Mouse (Mus musculus) urinary bladder, adult 2 months (tissue): ENCODE measurements around the gene B4galt5. TPM values are rescaled to one million over a fixed set of nuclear protein-coding genes. Genes with fewer than 3 reads are reported as not detected.
A peak's percentile ranks its signal among the peaks of the same experiment; 100 is the strongest.

Source experiments
- DNase-seq: peaks from one replicate; pipeline ENCODE4 v3.0.0; 2022; ENCODE audit warnings: low spot score
- polyA plus RNA-seq: library from polyadenylated mRNA; depleted of rRNA; stranded (reverse); fragments of >200 nt; gene quantifications from 2 replicates; pipeline ENCODE4 v1.2.3, GENCODE M21; 2012

The B4galt5 gene
- polyA plus RNA-seq, 1 experiment = 12.6 TPM

GRCm38 (mm10) chr2:167358499-167358898 is 9.5 kb upstream of the B4galt5 start:
- DNase-seq = no peak

DNA sequence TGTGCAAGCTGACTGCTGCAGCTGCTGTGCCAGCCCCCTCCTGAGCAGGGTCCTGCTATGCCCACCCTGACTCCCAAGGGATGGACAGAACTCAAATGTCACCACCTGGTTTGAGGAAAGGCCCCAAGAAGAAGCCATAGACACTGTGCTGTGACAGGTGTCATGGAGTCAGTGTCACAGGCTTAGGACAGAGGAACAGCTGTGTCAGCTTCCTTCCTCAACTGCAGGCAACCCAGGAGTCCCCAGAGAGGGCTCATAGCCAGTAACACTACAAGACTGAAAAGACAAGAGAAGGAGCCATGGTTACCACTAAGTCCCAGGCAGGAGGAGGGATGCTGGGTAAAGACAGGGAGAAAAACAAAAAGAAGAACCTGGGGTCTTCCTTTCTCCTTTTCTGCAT is 7.9 kb upstream of the B4galt5 start:
- no peak for DNase-seq

DNA sequence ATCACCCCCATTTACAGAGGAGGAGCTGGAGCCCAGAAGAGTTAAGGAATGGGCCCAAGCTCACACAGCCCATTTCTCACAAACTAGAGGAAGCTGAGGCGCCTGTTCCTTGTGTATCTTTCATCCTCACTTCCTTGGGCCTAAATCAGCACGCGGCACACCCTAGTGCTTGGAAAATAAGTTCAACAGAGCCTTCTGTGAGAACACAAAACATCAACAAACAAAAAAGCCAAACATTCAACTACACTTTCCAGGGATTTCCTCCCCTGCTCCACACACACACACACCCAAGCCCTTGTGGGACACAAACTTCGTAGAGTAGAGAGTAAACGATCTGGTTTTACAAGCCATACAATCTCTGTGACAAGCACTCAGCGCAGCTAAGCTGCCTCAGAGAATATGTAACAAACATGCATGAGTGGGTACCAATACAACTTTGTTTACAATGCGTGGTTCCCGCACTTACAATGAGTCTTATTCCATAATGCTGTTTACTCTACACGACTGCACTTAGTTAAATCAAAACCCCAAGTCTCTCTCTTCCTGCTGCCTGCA is 5.7 kb upstream of the B4galt5 start:
- no peak for DNase-seq

DNA sequence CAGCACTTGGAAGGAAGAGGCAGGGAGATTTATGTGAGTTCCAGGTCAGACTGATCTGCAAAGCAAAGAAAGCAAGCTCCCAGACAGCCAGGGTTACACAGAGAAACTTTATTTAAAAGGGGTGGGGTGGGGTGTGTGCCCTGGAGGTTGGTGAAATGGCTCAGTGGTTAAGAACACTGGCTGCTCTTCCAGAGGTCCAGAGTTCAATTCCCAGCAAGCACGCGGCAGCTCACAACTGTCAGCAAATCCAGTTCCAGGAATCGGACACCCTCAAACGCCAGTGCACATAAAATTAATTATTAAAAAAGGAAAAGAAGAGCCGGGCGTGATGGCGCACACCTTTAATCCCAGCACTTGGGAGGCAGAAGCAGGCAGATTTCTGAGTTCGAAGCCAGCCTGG is 5.1 kb upstream of the B4galt5 start:
- DNase-seq = no peak

DNA sequence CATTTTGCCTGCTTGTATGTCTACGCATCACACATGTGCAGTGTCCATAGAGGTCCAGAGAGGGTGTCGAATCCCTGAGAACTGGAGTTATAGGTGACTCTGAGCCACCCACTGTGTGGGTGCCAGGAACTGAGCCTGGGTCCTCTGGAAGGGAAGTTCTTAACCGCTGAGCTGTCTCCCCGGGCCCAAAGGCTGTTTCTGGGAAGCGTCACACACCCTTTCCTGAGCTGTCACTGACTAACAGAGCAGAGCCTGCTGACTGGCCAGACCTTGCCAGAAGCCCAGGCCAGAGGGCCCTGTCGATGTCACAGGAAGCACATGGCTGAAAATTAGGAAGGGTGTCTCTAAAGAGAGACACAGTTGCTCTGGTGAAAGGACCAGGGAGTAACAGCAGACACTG is 3.5 kb upstream of the B4galt5 start:
- DNase-seq = no peak

DNA sequence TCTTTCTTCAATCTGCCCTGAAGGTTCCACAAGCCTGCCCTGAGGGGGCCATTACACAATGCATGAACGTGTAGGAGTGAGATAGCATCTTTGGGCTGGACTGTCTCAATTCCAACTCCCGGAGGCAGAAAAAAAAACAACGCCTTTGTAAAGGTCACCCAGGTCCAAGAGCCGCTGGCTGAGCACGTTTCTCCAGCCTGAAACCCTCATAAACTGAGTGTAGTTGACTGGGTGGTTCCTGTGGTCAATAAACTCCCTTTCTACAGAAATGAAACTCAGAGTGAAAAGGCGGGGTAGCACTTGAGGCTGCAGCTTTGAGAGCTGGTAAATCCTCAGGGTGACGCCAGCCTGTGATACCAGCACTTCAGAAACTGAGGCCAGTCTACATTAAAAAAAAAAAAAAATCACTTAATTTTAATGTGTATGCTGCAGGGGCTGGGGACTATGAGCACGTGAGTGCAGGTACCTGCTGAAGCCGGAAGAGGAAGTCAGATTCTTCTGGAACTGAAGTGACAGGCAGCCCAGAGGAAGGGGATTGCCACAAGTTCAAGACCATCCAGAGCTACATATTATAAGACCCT is 2.5 kb upstream of the B4galt5 start:
- no peak for DNase-seq

DNA sequence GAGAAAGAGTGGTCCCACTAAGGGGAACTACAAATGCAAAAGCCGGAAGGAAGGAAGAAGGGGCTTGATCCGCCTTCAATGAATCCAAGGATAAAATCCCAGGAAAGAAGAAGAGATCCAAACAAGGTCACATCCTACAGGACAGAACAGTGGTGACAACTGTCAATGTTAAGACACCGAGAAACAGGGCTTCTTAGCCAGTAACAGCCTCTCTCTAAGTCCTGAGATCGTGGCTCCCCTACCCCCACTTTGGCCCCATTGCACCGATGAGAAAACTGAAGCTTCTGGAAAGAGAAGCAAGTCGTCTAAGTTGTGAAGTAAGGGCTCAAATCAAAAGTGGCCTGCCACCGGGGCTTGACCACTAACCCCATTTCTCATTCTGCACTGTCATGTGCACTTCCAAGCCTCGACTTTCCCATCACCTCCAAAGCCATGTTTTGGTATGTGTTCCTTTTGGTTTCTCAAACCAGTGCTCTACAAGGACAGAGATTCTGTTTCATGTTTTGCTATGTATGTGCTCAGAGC is 1.2 kb upstream of the B4galt5 start:
- no peak for DNase-seq

DNA sequence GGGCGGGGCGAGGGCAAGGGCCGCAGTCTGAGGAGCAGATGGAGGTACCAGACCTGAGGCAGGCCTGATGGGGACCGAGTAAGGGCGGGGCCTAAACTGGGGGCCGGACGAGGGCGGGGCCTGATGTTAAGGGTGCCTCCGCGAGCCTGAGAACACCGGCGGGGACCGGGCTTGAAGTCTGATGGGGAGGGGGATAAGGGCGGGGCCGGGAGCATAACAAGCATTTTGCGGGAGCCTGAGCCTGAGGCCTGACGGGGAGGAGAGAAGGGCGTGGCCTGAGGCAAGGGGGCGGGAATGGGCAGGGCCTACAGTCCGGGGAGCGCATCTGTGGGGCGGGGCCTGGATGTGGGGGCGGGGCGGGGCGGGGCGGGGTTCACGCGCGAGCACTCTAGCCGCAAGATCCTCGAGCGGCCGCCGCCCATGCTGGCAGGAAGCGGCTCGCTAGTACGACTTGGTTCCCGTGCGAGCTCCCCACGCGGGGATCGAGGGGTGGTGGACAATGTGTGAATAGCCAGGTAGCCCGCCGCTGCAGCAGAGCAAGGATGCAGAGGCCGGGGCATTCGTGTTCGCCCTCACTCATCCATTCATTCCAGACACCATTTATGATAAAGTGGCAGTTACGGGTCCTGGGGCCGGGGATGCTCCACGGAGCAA is 427 bp upstream of the B4galt5 start:
- peak; percentile 68 for DNase-seq

DNA sequence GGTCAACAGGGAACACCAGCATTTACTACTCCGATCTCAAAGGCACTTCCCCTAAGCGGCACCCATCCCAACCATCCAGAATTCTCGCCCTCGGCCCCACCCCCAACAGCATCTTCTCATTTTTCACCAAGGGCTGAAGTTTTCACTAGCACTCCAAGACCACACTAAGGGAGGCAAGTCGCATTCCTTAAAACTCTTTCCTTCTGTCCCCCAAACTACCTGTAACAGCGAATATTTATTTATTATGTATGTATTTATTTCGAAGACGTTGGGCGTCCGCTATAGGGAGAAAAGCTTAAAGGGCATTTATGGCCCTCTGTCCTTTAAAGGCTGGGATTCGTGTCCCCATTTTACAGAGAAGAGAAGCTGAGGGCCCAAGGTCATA is 1.0 kb downstream of the B4galt5 start:
- no peak for DNase-seq

DNA sequence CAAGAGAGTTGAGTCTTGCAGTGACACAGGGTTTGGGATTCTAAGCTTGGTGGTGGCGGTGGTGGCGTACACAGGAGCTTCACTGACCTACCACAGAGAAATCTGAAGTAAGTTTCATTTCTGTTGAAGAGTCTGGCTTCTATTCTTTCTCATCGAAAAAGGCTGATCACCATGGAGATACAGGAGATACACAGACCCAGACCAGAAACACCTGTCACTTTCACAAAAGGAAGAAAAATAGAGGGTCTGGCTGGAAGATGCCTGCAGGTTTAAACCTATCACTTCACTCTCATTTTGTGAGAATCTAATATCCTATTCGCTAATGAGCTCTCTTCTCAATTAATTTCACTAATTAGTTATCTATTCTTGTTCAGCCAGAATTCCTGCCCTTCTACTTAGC is 1.6 kb downstream of the B4galt5 start:
- no peak for DNase-seq

DNA sequence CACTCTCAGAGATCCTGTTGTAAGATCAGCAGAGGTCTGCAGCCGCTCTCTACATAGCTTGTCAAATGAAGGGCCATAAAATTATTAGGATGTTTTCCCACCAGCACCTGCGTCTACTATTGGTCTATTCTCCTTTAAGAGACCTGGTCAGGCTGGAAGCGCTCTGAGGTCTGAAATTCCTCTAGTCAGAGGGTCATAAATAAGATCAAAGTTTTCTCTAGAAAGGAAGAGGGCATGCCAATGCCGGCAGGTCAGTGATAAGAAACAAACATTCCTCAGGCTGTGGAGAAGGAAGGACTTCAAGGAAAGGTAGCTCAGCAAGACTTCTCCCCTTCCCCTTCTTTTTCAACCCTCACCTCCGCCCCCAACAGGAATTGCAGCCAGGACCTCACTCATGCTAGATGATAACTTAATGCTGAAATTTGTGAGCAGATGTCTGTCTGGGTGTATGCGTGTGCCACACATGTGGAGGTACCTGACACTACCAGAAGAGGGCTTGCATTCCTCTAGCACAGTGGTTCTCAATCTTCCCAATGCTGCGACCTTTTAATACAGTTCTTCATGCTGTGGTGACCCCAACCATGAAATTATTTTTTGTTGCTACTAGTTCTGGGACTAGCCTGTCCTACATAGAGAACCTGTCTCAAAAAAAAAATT is 3.3 kb downstream of the B4galt5 start:
- DNase-seq = no peak

DNA sequence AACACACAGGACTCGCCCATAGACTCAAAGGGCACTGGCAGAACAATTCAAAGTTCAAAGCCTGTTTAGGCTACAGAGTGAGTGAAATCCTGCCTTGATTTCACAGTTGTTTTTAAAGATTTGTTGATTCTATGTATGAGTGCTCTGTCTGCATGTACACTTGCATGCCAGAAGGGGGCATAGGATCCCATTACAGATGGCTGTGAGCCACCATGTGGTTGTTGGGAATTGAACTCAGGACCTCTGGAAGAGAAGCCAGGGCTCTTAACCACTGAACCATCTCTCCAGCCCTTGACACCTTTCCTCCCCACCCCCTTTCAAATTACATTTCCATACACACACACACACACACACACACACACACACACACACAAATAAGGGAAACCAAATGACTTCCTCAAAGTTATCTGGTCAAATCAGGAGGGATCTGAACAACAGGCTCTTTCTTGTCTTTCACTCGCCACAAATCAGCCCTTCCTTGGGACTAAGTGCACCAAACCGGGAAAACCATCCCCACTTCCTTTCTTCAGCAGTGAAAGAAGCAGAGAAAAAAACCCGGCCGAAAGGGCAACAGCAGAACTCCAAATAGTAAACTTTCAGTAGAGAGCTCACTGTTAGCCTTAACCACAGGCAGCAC is 4.0 kb downstream of the B4galt5 start:
- DNase-seq = no peak

DNA sequence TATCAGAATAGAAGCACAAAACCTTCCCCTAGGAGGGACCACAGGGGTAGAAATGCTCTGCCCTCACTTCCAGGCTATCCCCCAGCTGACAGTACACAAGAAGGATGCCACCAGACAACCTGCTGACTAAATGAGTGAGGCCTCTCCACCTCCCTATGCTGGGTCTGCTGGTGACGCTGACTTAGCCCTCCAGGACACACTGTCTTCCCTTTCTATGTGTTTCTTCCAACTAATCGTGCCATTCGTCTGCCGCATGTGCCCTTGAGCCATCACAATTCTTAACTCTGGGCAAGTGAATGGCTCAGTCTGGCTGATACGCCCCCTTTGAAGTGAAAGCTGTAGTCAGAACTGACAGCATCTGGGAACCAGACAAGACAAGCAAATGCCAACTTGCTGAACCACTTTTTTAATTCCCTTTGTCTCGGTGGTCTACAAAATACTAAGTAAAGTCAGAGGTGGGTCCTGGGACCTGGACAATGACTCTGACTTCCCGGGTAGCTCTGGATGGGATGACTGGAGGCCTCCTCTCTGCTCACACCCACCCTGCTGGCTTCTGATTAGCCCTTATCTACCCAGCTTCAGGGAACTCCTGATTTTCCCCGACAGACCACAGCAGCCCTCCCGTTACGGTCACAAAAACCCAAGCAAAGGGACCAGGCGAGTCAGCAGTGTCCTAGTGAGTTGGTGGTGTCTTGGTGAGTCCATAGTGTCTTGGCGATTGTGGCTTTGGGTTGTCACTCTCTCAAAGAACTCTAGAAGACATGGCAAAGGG is 5.4 kb downstream of the B4galt5 start:
- DNase-seq = no peak

- DNase-seq = no peak
Measured at GRCm38 (mm10) chr2:167342876-167343275, 6.1 kb downstream of the B4galt5 start.

DNA sequence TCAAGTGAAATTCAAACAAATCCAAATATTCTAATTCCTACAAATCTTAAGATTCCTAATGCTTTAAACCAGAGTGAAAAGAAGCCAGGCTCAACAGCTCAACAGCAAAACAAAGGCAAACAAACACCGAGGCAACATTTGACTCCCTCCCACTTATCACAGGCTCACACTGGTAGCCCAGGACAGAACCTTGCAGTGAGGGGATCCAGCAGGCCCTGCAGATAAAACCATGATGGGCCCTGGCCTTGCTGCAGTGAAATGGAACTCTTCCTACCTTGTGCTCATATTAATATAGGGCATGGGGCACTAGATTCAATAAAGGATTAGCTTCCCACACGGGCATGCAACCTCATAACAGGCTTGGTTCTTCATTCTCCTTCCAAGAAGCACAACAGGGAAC is 11.4 kb downstream of the B4galt5 start:
- DNase-seq = no peak

- no peak for DNase-seq
Measured at GRCm38 (mm10) chr2:167337214-167337512, 11.8 kb downstream of the B4galt5 start.

- DNase-seq = no peak
Measured at GRCm38 (mm10) chr2:167336384-167337213, 12.4 kb downstream of the B4galt5 start.

DNA sequence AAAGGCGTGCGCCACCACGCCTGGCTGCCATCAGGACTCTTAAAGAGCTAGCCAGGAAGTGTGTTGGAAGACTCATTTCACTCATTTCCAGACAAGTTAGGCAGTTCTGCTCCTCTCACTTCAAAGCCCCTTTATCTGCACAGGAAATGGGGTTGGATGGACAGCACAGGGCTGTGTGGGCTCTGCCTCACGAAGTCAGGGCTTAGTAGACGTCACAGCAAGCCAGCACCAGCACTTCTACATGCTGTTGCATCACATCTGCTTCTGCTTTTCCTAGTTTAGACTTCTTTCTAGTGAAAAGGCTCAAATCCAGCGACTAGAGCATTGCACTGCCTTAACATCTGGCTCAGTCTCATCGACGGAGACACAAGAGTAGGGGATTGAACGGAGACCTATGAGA is 13.9 kb downstream of the B4galt5 start:
- no peak for DNase-seq

GRCm38 (mm10) chr2:167334312-167334711 is 14.7 kb downstream of the B4galt5 start:
- no peak for DNase-seq

- no peak for DNase-seq
Measured at GRCm38 (mm10) chr2:167333450-167333849, 15.5 kb downstream of the B4galt5 start.
